Mouse (Mus musculus): Measurements from ENCODE around the gene Flrt3.

Flrt3 gene

DNA sequence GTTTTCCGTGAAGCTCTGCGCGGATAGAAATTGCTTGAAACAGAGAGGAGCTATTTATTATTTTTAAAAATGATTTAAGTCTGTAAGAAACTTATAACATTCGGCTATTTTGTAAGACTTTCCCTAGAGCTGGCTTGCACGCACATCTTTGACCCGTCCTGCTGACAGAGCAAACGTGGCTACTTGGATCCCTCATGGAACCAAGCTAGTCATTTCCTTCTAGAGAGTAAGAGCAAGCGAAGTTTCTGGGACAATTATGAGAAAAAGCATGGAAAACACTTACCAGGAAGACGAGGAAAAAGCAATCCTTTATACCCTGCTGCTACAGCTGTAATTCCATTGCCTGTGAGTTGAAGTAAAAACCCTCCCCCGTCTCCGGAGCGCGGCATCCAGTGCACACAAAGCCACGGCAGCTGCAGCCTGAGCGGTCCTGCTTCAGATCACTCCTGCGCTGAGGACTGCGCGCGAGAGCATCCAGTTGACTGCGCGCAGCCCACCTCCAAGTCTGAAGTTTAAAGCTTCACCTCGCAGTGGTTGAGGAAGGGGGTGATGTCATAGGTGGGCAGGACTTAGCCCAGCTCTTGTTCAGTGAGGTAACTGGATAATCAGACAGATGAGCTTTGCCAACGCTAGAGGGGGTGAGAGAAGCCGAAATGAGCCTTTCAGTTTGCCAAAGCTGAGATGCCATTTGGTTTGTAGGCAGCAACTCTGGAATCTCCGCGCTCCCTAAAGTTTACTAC lies at the start of gene Flrt3:
Gene Flrt3, minus strand, starts transcription at position 507 of the 740 bp plus-strand sequence.
- DNase-seq: peak; percentile 94

DNA sequence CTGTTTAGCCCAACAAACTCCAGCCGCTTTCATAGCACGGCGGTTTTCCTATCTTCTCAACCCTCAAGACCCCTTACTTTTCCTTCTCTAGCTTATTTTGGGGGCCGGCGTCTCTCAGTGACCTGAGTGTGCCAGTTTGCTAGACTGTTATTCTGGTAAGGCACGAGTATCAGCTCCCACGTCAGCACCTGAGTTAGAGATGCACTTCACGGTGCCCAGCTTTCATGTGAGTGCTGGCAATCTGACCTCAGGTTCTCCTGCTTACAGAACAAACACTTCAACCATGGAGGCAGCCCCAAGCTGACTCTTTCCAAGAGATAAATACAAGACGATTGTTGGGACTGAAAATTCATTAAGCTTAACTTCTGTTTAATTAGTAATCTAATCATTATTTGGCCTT lies 46.1 kb upstream of the Flrt3 start:
- peak; percentile 39 for DNase-seq

DNA sequence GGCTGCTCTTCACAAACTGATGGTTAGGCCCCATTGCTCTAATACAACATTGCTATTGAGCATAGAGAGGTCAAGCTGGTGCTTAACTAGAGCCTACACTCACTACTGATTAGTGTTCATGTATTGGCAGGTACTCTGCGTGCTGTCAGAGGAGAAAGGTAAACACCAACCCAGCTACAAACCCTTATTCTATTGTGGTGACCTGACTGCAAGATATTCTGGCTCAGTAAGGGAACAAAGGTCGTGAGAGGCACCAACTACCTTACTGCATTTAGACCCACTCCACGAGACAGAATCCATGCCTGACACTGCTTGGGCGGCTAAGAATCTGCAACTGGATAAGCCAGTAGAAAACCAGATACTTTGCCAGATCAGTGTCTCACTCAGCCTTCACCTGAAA lies 44.6 kb upstream of the Flrt3 start:
- DNase-seq: no peak

DNA sequence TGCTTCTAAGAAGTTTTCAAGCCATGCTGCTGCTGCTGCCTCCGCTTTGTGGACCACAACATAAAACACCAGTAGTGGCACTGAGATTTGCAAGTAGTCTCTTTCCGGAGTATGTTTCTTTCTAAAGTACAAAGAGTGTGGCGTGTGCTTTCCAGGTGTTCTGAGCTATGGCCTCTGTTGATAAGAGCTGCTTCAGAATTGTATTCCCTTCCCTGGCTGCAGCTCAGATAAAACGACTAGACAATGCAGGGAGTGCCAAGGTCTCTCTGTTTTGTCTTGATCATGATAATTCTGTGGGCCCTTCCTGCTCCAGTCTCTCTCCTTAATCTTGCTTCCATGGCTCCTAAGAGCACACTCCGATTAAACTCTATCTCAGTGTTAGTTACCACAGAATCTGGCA lies 36.3 kb upstream of the Flrt3 start:
- DNase-seq: no peak

DNA sequence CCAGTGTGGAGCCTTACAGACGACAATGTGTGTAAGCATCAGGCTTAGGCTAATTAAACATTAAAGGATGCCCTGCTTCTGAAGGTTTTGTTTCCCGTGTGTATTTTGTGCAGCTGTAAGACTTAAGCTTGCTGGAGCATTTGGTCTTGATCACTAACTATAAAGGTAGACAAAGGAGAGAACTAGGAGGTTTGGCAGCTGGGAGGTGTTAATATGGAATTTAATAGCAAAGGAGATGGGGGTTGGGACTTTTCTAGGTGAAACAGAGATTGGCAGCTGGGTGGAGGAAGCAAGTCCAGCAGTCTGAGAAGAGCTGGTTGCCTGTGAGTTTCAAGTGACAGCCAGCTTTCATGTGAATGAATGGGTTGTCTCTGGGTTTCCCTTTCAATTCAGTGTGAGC lies 34.0 kb upstream of the Flrt3 start:
- no peak for DNase-seq

DNA sequence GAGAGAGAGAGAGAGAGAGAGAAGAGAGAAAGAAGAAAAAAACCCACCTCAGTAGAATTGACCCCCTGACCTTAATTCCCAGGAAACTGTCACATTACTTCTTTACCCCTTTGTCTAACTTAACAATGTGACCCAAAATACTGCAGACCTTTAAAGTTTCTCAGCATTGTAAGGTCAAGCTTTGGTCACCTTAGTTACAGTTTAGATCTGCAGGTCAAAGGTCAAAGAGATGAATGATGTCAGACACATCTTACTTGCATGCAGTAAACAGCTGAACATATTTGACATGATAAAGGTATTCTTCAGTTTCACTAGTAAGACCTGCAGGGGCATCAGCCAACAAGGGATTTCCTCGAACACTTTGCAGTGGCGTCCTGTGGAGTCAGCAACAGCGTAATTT lies 32.9 kb upstream of the Flrt3 start:
- DNase-seq: no peak

DNA sequence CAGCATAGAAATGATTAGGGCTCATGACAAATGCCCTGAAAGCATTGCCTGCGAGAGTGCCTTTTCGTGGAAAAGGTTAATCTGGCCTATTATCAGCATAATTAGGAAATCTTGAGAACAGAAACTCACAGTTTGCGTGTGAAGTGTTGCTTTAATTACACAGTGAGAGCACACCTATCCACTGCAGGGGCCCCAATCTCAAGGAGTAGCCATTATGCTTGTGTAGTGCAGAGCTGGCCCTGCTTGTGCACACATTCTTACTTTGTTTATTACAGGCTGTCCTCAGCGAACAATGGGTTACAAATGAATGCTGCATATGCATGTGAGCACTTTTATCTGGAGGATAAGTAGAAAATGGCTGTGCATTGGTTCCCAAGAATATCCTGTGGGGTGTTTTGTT lies 32.1 kb upstream of the Flrt3 start:
- DNase-seq: no peak

DNA sequence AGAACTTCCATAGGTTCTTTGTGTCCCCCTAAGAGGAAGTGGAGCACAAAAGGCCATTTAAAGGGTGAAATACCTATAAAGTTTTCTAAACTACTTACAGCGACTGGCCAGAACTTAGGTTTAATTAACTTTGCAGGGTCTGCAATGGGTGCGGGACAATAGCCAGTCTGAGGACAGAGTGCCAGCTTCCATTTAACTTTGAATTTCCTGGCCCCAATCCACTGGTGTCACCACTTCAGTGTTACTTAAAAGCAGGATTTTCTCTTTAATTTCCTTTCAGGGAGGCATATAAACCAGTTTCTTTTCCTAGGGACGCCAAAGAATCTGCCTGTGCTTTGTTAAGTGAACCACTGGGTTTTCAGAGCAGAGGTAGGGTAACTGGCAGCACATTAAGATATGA lies 27.3 kb upstream of the Flrt3 start:
- no peak for DNase-seq

DNA sequence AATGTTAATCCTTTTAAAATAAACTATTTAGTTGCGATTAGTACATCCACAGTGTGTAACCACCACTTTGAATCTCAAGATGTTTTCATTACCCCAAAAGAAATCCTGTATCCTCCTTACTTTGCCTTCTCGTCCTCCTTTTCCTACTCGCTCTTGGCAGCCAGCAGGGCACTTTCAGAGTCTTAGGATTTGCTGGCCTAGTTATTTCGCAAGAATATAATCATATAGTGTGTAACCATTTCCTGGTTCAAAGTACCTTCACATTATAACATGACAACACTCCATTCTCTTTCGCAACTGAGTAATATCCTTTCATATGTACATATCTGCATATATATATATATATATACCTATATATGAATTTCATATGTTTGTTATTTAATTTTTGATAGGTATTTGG lies 22.6 kb upstream of the Flrt3 start:
- no peak for DNase-seq

DNA sequence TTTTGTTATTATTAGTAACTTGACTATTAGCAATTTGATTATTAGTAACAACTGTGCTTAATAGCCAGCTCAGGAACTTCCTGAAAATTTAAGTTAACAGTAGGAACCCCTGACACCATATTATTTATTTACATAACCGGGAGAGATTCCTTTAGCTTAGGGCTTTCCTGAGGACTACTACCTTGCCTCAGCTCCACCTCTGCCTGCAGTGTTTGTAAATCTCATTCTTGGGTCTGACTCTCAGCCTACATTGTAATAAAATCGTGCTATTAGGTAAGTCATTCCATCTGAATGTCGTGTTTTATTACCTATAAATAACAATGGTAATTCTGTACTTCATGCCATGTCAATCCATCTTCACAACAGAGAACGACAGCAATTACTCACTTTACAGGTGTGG lies 21.2 kb upstream of the Flrt3 start:
- no peak for DNase-seq

DNA sequence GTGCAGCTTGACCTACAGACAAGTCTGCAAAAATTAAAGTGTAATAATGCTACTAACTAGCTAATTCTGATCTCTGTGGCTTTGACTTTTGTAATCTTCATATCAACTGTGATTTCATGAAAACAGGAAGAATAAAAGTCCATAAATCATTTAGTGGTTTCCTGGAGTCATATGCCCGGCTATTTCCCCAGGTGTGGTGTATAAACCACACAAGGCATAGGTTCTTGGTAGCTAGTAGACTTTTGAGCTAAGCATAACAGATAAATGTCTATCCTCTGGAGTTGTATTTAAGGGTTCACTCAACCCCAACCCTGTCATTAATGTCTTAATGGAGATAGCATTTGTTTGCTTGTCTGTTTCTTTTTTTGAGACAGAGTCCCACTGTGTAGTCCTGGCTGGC lies 20.1 kb upstream of the Flrt3 start:
- no peak for DNase-seq

DNA sequence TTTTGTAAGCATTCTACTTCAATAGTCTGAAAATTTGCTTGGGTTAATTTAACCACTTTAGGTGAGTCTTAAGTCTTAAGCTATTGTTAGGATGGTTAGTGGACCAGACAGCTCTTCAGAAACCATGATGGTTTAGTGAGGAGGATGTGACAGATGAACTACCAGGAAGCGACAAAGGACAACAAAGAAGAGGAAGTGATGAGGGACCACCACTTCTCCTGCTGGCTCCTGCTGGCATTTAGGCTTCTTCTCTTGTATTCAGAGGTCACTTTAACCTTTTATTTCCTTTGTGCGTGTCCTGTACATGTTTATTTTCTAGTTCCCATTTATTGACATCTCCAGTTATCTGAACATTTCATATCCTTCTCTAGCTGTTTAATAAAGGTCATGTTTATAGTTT lies 19.6 kb upstream of the Flrt3 start:
- DNase-seq: no peak

DNA sequence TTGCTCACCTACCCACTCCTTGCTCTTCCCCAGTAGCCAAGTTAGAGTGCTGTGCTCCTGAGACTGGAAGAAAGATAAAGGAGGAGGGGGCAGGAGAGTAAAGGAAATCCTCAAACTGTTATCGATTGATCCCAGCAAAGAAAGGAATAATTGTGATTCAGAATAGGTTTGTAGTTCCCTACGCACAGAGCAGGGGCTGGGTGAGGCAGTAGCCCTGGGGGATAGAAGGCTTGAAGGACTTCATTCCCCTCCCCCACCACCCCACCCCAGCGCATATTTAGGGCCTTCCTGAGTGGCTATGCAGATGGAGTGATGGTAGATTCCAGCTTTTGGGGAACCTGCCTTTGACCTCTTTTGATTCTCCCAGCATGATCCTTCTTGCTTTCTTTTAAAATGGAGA lies 5.5 kb upstream of the Flrt3 start:
- no peak for DNase-seq

DNA sequence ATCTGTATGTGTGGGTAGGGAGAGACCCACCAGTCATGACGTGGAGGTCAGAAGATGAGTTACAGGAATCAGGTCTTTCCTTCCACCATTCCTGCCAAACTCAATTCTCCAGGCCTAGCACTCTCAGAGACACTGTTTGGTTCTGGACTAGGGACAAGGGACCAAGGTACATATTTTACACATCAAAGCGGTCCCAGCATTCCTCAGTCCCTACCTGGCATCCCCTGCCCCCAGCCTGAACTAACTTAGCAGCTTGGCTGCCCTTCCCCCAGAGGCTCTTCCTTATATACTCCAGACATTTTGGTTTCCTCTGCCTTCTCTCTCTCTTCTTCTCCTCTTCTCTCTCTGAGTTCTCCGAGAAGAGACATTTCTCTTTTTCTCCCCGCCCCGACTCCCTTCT lies 2.2 kb upstream of the Flrt3 start:
- no peak for DNase-seq

DNA sequence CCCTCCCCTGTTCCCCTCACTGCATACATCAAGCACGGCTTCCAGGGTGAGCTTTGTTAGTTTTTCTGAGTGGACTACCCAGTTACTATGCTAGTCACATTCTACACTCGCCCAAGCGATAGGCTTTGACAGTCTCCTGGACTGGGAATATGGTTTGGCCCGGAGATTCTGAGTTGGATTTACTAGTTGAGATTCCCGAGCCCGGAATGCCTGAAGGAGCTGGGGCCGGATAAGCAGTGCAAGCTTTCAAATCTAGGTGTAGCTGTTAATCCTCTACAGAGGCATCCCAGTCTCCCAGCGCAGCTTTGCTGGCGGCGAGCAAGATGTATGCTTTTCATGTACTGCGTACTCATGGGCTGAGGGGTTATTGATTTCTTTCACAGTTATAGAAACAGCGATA lies 812 bp downstream of the Flrt3 start:
- DNase-seq: peak; percentile 14

DNA sequence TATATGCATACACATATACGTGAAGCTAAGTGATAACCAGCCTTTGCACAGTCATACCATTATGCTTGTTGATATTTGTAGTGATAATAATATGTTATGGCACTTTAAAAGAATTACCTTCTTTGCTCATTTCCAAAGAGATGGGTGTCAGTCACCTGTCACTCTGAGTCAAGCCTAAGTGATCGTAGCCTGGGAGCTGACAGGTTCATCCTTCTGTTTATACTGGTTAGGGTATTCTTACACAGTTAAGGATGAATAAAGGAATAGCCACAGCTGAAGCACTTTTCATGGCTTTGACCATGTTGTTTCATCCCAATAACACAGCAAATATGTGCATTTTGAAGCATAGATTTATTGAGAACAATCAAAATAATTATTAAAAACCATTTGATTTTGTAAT lies 1.5 kb downstream of the Flrt3 start:
- DNase-seq: no peak

DNA sequence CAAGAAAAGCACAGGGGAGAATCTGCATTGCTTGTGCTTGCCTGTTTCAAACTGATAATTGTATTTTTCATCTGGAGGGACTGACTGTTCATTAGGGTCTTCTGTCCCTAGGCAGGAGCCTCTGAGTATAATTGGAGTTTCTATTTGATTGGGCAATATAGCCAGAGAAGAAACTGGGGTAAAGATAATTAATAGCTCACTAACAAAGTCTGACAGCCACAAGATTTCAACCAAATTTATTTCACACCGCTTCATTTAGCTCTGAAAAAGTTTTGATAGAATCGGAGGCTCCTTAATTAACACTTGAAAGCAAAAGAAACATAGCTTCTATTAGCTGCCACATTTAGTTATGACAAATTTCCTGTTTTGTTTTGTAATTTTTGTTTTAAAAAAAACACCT lies 2.2 kb downstream of the Flrt3 start:
- DNase-seq: no peak

DNA sequence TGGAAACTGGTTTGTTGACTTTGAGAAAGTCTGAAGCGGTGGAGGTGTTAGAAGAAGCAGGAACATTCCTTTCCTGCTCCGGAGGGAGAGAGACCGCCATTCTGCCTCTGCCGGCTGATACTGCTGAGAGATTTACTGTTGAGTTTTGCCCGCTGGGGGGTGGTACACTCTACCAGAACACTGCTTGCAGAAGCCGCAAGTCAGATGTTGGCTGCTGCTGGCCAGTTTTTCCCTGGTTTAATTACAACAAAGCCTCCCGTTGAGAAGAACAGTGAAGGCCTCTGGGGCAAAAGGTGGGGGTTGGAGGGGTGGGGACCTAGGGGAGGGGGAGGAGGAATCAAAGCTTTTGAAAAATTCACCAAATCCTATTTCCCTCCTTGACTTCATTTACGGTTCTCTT lies 3.0 kb downstream of the Flrt3 start:
- DNase-seq: peak; percentile 82

DNA sequence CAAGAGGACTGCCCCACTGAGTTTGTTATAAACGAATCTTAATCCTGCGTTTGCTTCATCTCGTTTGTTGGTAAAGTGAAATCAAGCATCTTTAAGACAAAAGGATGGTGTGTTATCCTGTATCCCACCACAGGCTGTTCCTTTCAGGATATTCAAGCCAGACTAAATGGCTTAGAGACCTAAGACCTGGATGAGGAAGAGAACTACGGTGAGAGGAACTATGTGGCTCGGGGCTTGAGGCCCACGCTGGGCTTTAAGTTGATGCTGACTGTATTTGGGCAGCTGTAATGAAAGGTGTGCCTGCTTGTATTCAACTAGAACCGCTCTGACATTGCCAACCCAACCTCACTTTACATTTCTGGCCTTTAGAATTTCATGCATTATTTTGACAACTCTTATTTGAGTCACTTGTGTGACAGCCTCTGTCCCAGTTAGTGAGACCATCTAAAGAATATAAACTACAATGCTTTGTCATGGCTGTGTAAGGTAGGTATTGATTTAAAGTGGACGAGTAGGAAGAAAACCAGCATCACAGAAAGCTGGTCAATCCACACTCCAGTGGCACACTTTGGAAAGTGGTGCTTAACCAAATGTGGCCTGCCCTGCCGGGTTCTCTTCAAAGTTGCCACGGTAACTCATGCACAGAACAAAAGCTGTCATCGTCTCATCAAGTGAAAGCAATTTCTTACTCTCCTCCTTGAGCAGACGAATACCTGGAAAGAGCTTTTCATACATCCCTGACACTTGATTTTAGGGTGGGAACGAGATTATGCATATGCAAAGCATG lies 3.8 kb downstream of the Flrt3 start:
- no peak for DNase-seq

DNA sequence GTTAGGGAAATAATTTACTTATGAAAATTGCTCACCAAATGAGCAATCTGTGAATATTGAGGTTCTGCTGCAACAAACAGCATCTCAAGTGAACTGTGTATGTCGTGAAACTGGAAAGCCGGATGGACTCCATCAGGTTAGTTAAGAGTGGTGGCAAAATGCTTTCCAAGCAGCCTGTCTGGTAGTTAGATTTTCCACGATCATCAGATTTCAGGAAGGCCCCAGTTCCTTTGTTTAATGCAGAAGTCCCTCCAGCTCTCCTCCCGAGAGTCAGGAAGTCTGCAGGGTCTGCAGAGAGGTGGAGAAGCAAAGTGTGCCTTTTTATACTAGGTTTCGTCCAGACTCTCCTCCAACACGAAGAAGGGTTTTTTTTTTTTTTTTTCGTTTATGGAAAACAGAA lies 4.4 kb downstream of the Flrt3 start:
- no peak for DNase-seq

DNA sequence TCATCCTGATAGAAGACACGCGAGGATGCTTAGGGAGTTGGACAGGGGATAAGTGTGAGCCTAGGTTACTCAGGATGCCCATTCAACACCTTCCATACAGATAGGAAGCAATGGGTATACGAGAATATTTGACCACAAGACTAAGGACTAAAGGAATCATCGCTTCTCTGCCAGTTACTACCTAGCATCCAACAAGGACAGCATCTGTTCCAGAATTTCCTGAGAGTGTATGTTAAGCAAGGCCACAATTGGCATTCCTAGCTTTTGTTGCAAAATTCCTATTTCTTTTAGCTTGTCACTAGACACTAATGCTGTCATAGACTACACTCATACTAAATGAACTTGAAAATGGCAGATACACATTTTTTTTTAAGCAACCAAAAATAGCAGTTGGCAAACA lies 6.9 kb downstream of the Flrt3 start:
- DNase-seq: no peak

DNA sequence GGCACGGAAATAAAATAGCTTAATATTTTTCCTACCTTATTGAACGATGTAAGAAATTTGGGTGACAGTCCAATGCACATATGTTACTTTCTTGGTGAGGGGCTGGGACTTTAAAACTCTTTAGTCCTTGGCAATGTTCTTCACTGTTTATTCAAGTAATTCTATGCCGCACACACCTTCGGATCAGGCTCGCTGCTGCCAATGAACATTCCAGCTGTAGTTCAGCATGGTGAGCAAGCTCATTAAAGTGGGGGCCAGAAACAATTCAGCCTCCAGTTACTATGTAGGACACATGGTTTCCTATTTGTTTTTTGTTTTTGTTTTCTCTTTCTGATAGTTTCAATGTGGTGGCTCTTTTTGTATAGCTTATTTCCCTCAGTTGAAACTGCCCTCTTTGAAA lies 8.6 kb downstream of the Flrt3 start:
- DNase-seq: no peak

DNA sequence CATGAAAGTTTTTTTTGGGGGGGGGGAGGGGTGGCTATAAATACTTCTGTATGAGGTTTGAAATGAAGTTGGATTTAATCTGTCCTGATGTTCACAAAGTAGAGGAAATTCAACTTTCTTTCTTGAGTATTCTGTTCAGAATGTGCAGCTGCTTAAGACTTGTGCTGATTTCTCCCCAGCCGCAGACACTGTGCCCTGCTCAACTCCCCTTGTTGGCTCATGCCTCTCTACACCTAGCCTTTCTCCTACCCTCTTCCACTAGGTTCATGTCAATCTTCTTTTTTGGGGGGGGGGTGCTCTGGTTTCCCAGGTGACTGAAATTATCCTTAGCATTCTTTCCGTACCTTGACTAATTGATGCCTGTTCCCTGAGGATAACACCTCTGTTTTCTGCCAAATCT lies 17.3 kb downstream of the Flrt3 start:
- DNase-seq: no peak

DNA sequence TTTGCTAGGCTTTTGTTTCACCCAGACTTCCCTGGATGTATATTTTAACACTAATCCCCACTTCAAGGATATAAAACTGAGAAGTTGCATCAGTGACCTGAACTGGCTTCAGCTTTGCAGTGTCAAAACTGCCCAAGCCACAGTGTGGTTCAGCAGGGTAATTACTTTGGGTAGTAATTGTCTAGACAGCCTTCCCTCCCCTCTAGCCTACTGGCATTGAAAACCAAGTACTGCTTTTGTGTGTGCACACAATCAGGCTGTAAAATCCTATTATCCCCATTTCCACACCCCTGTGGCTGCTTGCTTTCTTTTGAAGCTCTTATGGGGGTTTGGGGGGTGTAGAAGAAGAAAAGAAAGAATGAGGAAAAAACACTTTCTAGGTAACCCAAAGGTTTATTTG lies 17.8 kb downstream of the Flrt3 start:
- no peak for DNase-seq

Measured in lung, postnatal 10 days (tissue).